Mouse (Mus musculus) CD8-positive naive resting alpha-beta T cell, adult 2 months (primary cell): ENCODE measurements around the gene Sf3b3.

ENCODE experiments used
- DNase-seq, 2 experiments: peaks; one replicate each; pipeline ENCODE4 v3.0.0; 2022; ENCODE audit warnings: low read depth in 2 of 2, low spot score in 2 of 2

Sf3b3 gene

GRCm38 (mm10) chr8:110776335-110776734 lies 70.3 kb downstream of the Sf3b3 start:
- no peak for DNase-seq

- no peak for DNase-seq
Measured at GRCm38 (mm10) chr8:110775721-110776120, 70.9 kb downstream of the Sf3b3 start.

DNA sequence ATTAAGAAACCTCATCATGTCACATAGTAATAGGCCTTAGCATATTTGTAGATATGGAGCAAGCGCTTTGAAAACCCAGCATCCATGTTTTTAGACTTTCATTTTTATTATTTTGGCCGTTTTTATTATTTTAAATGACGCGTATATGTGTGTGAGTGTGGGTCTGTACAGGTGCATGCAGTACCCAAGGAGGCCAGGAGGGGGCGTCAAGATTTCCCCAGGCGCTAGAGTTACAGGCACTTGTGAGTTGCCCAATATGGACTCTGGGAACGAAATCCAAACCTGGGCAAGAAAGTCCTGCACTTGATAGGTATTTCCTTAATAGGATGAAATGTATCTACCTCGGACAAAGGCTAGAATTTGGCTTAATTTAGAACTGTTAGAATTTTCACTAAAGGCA lies 71.3 kb downstream of the Sf3b3 start:
- no peak for DNase-seq

DNA sequence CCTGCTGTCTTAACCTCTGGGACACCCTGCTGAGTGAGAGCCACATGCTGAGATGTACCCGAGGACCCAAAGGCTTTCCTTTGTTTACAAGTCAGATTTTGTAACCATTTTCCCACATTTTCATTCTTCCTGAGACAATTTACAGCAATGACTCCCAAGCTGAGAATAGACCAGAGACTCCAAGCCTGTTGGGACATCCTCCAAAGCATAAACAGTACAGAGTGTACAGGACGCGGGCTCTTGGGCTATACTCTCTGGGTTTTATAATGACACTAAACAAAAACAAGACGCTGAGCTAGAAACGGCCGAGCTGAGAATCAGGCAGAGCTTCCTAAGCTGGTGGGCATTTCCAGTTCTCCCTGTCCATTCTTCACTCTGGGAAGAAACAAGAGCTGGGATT lies 71.9 kb downstream of the Sf3b3 start:
- no peak for DNase-seq

DNA sequence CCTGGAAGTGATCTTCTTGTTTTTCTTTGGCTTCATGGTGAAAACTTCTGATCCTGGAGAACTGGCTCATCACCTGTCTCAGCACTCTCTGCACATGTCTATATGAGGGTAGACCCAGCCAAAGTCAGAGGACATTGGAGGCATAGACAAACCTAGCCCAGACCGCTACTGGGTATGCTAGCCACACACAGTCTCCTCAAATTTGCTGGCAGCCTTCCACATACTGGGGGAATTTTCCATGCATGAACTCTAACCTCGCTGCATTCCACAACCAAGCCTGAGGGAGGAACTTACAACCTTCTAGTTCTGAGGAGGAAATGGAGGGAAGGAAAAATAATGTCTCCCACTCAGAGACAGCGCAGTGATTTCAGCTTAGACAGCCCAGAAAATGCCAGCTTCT lies 72.5 kb downstream of the Sf3b3 start:
- DNase-seq = no peak

- DNase-seq = no peak
Measured at GRCm38 (mm10) chr8:110772452-110772851, 74.1 kb downstream of the Sf3b3 start.

GRCm38 (mm10) chr8:110767261-110767660 lies 79.3 kb downstream of the Sf3b3 start:
- DNase-seq = no peak

DNA sequence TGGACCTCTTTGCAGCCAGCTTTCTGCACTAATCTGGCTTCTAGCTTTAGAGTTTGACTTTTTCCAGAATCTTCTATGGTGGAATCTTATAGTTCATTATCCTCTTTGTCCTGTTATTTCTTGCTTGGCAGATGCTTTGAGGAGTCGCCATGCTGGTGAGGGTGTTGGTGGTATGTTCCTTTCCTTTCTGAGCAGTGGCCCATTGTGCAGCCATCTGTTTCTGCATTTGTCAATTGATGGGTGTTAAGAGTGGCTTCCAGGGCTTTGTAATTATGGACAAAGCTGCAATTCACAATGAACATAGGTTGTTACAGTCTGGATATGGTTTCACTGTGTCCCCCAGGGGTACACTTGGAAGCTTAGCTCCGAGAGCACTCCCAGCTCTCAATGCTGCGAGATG lies 81.9 kb downstream of the Sf3b3 start:
- DNase-seq = no peak

DNA sequence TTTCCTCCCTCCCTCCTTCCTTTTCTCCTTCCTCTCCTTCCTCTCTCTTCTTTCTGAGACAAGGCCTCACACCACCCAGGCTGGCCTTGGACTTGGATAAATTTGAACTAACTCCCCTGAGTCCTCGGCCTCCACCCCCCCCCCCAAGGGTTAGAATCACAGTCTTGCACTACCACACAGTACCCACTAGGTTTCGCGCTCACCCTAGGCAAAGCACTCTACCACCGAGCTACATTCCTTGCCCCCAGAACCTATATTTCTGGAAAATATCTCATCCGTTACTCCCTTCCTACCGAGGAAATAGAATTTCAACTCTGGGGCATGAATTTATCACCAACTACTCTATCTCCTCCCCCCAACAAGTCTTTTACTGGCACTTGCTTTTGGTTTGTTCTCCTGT lies 84.6 kb downstream of the Sf3b3 start:
- DNase-seq = no peak

- no peak for DNase-seq
Measured at GRCm38 (mm10) chr8:110761185-110761584, 85.4 kb downstream of the Sf3b3 start.

DNA sequence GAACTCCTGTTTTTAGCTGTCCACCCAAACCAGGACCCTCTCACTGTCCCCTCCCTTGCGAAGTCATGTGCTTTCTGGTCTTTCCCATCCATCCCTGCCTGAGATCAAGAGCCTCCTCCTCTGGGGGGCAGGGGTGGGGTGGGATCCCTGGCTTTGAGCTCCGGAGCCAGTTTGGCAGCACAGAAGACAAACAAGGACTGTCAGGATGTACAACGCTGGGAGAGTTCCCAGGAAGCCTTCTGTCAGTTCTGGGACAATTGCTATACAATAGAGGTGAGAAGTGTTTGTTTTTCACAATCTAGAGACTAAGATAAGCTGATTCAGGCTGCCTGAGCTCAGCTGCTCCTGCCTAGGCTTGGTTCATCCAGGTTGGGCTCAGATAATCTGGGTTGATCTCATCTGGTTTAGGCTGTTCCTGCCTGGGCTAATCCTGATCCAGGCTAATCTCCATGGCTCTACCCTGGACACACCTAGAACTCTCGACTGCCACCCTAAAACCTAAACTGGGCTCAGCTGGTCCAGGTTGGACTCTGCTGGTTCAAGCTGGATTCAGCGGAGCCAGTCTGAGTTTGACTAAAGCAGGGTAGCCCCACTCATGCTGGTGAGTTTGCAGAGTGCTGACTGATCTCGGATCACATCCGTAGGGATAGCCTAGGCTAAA lies 86.2 kb downstream of the Sf3b3 start:
- no peak for DNase-seq
